Mouse (Mus musculus) megakaryocyte, embryonic 14.5 days (primary cell): ENCODE measurements around the gene Spon1.

ENCODE experiments used
- FLI1 ChIP-seq: IDR thresholded peaks from 2 replicates; pipeline ENCODE4 v1.6.1; 2012; ENCODE audit warnings: low read length, inconsistent platforms, mixed read lengths
- GATA1 ChIP-seq: IDR thresholded peaks from 3 replicates; pipeline ENCODE4 v1.6.1; 2012; ENCODE audit warnings: mixed read lengths, low read length, inconsistent platforms, borderline replicate concordance

DNA sequence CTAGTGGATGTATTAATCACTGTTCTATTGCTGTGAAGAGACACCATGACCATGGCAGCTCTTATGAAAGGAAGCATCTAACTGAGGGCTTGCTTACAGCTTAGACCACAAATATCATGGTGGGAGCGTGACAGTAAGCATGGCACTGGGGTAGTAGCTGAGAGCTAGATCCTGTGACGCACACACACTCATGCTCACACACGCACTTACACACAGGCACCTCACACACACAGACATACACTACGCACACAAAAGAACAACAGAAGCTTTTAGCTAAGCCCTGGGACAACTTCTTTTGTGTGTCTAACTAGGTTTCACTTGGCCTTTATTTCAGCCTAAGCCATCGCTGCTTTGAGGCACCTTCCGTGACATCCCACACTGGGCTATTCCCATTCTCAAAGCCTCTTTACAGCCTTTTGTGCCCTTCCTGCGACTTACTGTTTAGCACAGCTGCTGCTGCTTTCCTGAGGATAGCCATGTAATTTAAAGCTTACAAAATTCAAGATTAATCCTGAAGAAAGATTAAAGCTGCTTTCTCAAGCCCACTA lies 138.6 kb downstream of the Spon1 start:
- TF ChIP-seq FLI1, result no peak
- no peak for TF ChIP-seq GATA1
